Mouse (Mus musculus) embryo, embryonic 10 days (tissue): ENCODE data around the gene Pim3.
A peak's percentile ranks its signal among the peaks of the same experiment; 100 is the strongest.

Source experiments
- DNase-seq: peaks from one replicate; pipeline ENCODE4 v3.0.0-alpha.2; 2015; ENCODE audit warnings: low spot score

Gene Pim3

DNA sequence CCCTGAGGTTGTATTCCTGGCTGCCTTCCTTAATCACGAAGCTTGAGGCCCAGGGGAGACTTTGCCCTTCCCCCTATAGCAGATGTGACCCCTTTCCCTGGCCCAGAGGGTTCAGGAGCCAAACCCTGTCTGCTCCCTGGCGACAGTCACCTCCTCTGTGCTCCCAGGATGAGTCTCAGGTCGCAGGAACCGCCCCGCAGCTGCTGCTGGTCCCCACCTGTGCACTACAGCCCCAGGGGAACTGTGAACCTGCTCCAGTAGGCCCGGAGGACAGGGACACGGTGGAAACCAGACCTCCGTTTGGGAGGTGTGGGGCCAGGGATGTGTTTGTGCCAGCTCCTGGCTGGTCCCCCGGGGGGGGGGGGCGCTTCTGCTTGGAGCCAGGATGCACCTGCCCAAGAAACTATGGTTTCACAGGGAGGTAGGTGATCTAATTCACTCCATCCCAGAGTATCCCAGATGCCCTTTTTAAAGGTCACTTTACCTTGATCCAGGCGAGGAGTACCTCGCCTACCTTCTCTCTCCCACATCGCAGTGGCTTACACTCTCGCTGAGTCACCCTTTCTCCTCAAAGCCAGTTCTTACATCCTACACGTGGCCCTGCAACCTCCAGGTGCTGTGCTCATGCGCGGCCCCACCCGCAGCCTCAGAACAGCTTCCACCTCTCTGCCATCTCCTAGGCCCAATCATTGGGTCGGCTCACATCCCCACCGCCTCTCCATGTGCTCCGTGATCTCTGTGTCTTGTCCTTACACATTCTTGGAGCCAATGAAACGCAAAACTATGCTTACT, 19.5 kb downstream of the Pim3 start:
- DNase-seq, result no peak

DNA sequence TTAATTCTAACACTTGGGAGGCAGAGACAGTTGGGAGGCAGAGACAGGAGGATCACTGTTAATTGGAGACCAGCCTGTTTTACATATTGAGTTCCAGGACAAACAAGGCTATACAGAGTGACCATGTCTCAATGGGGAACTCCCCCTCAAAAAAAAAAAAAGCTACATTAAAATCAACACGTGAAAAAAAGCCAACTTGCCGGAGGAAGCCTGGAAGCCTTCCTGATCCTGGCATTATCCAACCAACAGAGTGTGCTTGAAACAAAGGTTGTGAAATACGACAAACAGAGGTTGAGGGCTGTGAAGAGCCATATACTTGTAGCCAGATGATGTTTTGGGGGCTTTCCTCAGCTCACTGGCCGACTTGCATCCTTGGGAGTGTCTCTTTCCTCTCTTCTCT, 20.9 kb downstream of the Pim3 start:
- no peak for DNase-seq

DNA sequence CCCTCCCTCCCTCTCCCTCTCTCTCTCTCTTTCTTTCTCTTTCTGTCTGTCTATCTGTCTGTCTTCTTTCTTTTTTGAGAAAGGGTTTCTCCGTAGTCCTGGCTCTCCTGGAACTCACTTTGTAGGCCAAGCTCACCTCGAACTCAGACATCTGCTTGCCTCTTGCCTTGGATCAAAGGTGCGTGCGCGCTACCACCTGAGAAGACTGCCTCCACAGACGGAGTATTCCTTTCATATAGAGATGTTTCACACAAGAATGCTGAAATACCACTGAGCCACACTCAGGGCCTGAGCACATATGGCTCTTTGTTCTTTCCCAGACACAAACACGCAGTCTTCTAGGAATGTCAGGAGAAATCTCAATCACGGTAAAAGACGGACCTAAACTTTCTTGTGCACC, 21.4 kb downstream of the Pim3 start:
- no peak for DNase-seq

DNA sequence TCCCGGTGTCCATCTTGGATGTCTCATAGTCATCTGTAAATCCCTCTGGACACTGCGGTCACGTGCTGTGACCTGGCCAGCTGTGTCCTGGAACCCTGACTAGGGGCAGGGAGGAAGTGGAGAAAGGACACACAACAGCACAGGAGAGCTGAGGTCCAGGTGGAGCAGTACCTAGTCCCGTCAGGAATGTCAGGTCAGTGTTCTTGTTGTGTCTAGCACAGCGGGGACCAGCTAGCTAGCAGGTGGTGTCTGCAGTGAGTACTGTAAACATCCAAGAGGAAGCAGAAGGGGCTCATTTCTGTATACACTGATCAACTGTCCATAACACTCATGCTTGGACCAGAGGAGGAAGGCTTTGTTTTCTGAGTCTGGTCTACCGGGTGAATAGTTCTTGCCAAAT, 23.4 kb downstream of the Pim3 start:
- no peak for DNase-seq

DNA sequence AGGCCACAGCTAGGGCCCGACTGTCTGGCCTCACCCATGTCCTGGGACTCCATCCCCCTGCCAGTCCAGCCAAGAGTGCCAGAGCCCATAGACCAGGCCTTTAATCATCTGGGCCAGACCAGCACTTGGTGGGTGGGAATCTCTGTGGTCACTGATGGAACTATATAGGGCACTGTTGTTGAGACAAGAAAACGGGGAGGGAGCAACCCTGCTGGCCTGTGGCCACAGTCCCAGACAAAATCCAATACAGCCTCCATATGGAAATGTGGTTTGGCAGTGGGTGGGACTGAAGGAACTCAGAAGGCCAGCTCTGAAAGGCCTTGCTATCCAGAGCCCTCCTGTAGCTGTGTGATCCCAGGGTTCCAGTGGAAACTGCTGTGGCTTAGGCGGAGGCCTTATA, 27.0 kb downstream of the Pim3 start:
- no peak for DNase-seq

DNA sequence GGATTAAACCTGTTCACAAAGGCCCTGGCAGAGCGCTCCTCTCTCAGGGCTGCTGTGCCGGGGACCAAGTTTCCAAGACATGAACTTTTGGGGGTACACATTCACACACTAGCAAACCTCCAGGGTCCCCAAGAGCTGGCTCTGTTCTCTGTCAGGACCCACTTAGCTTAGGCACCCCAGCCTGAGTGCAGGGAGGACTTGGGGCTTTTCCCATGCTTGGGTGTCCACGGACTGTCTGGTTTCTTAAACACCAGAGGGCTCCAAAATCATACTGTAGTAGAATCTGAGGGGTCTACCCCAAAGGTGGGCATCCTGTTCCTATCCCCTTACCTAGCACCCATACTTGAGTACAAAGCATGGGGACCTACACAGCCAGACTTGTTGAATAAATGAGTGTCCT, 28.0 kb downstream of the Pim3 start:
- DNase-seq, result no peak

DNA sequence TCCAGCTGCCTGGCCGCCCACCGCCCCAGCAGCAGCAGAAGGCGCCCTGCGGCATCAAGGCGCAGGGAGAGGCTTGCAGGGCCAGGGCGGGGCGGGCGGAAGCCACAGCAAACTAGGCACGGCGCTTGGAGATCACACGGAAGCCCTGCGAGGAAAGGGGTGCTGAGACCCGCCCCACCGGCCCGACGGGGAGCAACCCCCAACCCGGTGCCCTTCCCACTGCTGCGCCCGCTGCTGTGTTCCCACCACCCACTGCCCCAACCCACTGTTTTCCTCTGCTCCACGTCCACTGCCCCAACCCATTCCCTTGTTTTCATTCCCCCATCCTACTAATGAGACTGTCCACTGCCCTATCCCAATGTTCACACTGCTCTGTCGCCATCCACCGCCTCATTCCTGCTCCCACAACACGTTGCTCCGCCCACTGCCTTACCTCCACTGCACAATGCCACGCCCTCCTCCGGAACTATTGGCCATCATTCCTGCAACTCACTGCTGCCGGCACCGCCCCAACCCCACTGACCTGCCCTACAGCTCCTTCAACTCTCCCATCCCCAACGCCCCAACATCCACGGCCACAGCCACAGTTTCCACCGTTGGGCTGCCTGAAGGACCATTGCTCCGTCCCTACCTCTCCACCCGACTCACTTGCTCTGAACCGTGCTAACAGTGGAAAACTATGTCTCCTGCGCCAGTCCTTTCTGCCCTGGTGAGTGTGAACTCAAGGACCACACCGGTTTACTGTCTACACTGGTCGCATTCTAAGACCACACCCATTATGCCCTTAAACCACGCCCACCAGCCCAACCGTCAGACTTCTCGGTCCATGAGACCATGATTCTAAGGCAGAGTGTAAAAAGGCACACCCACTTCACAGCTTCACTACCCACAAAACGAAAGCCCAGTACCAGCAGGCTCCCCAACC, 29.0 kb downstream of the Pim3 start:
- DNase-seq, result peak; percentile 95

DNA sequence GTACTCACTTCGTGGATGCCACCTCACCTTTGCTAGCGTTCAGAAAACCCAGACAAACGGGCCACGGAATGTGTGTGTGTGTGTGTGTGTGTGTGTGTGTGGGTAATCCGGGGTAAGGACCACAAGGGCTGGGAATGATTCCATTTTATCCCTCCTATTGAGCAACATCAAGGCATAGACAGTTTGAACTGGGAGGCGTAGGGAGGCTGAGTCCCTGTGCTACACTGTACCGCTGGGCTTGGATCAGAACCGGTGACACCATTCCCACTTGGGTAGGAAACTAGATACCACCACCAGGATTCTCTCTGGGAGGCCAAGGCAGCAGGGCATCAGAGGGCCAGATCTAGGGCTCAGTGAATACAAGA, 29.7 kb downstream of the Pim3 start:
- DNase-seq, result no peak

DNA sequence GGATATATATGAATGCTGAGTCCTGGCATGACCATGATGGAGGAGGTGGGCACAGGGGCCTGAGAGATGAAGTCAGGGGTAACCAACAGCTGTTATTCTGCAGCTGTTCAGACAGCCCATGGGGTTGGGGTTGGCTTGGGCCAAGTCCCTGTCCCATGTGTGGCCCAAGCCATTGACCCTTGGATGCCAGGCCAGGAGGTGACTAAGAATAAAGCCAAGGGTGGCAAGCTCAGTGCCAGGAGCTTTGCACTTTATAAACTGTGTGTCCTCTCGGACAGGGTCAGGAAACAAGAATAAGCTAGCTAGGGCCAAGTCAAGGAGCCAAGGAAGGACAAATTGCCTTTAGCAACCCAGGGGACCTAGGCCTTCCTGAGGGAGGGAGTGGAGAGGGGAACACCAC, 30.3 kb downstream of the Pim3 start:
- no peak for DNase-seq

DNA sequence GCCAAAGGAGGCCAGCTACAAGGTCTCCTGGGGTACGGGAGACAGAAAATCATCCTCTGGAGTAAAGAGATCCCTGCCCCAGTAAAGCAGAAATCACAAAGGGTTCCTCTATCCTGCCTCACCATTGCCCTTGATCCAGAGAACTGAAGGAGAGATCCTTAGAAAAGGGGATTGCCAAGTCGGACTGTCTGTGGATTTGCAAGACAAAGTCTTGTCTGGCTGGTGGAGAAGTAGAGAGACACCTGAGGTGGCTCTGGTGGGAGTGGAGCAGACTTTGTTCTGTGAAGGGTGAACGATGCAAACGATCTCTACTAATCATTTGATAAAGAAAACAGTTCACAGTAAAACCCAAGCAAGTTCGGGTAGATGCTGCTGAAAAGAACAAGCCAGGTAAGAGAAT, 30.9 kb downstream of the Pim3 start:
- DNase-seq, result no peak

DNA sequence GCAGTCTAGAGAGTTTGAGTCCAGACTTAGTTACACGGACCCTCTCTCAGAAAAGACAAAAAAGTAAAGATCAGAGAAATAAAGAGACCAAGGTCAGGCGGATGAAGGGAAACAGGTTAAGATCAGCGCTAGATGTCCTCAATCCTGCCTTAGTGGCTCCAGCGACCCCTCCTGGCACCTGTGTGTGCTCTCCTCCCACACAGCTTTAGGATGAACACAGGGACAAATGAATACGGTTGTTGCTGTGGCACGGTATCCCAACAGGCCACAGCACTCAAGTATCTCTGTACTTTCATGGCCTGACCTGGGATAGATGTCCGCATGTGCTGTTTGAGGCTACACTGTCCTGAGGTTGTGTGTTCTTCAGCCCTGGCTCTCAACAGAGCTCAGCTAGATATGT, 33.1 kb downstream of the Pim3 start:
- no peak for DNase-seq

DNA sequence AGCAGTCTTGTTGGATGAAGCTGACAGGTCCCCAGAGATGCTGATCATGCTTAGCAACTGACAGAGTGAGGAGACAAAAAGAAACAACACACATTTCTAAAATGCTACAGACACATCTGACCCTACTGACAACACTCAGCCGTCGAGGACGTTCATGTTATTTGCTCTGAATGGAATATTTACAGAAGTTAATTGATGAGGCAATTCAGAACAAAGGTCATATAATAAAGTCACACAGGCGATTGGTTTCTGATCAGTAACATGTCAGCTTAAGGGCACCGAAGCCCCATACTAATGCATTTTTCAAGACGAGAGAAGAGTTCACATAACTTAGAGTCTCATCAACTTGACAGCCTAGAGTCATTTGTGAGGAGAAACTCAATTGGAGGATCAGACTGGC, 33.9 kb downstream of the Pim3 start:
- DNase-seq, result no peak

DNA sequence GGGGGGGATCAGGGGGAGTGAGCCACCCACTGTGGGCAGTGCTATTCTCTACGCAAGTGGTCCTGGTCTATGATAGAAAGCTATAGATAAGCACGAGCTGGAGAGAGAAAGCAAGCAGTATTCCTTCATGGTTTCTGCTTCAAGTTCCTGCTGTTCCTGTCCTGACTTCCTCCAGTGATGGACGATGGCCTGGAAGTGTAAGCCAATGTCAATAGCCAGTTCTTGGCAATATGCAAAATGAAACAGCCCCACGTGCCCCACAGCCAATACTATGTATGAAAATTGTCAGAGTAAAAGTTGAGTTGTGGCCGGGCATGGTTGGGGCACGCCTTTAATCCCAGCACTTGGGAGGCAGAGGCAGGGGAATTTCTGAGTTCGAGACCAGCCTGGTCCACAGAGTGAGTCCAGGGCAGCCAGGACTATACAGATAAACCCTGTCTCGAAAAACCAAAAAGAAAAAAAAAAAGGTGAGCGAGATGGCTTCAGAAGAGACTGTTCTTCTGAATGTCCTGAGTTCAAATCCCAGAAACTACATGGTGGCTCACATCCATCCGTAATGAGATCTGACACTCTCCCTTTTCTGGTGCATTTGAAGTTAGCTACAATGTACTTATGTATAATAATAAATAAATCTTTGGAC, 34.5 kb downstream of the Pim3 start:
- no peak for DNase-seq

DNA sequence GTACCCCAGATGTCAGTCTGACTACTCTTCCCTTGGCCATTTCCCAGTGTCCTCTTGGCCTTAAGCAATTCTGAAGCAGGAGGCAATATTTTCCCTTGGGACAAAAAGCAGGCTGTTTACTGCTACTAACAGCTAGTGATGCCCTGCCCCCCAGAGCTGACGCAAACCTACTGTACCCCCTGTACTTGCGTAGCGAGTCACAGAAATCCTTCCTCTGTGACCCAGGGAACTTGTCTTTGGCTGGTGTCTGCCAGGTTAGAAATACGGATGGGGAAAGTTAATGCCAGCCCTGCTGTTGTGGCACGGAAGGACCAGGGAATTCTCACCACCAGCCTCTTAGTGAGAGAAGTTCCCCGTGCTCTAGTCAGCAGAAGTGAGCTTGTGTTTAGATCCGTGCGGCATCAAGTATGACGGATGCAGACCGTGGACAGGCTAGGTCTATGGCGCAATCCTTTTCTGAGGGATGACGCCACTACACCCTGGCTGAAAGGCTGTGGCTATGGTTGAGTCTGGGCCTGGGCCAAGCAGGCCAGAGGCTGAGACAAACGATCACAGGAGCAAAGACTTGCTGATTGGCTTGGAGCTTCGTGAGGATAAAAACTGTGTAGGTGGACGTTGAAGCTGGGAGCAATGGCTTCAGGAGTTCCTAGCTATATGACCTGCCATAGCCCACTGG, 40.4 kb downstream of the Pim3 start:
- no peak for DNase-seq

DNA sequence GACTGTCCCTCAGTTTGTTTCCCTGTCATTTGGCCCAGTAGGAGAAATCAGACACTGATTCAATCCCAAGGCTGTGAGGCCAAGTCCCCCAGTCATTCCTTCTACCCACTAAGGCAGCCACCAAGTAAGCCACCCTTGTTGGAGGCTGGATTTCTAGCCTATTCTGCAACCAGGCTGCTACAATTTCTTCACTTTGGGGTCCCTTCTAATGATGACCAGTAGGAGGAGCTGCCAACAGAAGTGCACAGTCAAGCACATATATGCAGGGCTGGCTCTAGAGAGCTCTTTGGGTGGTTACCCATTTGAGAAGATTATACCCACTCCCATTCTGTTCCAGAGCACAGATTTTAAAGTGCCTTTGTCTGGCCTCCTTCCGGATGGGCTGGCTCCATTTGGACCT, 41.1 kb downstream of the Pim3 start:
- no peak for DNase-seq

DNA sequence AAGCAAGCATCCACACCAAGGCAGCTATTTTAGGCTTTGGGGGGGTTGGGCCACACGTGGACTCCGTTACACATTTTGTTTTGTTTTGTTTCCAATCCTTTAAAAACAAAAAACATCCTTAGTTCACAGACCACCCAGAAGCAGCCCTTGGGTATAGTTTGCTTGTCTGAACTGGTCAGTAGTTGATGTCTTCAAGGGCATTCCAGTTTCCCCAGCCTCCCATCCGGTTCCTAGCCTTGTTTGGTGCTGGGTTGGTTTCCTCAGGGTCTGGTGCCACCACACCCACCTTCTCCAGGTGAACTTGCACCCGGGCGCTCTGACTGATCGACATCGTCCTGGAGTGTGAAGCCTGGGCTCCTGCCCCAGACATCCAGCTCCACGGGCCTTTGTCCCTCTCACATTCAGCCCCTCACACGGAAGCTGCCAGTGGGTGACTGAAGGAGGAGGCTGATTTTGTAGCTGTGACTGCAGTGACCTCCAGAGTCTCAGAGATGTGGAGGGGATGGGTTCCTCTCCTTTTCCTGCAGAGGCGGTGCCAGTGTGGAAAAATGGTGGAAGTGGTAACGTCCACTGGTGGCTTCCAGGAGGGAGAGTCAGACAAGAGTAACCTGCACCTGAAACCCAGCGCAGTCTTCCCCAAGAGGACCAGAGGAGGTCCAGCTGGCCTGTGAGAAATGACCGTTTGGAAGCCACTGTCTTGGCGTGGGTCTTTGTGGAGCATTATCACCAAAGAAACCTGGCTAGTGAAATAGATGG, 42.2 kb downstream of the Pim3 start:
- no peak for DNase-seq

DNA sequence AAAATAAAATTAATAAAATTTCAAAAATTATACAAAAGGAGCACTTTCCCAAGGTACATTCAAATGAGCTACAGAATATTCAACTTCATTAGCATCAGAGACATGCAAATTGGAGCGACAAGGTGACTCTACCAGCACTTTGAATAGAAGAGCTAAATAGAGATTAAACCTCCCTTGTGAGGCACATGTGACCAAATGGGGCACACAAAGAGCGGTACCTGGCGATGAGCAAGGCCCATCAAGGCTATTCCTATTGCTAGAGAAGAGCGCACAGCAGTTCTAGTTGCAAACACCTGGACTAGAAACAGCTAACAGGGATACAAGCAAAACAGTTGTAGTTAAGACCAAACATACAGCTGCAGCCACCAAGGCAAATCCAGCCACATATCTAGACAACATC, 44.4 kb downstream of the Pim3 start:
- no peak for DNase-seq

DNA sequence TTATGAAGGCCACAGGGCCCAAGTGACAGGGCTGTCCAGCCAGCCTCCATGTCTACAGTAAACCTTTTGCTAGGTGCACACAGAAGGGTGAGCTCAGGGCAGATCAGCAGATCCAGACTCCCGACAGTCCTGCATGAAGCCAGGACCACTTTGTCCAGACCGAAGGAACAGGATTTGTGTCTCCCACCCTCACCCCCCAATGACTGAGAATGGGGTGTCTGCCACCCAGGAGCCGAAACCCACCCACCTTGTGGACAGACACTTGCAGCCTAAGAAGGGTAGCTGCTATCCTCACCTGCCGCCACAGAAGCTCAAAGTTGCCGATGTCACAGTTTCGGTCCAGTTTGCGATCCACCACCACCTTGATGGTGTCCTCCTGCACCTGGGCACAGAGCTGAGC, 53.1 kb downstream of the Pim3 start:
- DNase-seq, result no peak
